Mouse (Mus musculus) inflammation-experienced regulatory T-cells, adult 16 weeks (primary cell): ENCODE data around the gene Mtr. TPM values are rescaled to one million over a fixed set of nuclear protein-coding genes. Genes with fewer than 3 reads are reported as not detected.

Experiments used
- polyA plus RNA-seq: library from polyadenylated mRNA; unstranded; fragments of 100-300 nt; shearing (Covaris generic); gene quantifications from one replicate; pipeline ENCODE4 v1.2.1, GENCODE M21; 2017

Gene Mtr
- 38.9 TPM for polyA plus RNA-seq

DNA sequence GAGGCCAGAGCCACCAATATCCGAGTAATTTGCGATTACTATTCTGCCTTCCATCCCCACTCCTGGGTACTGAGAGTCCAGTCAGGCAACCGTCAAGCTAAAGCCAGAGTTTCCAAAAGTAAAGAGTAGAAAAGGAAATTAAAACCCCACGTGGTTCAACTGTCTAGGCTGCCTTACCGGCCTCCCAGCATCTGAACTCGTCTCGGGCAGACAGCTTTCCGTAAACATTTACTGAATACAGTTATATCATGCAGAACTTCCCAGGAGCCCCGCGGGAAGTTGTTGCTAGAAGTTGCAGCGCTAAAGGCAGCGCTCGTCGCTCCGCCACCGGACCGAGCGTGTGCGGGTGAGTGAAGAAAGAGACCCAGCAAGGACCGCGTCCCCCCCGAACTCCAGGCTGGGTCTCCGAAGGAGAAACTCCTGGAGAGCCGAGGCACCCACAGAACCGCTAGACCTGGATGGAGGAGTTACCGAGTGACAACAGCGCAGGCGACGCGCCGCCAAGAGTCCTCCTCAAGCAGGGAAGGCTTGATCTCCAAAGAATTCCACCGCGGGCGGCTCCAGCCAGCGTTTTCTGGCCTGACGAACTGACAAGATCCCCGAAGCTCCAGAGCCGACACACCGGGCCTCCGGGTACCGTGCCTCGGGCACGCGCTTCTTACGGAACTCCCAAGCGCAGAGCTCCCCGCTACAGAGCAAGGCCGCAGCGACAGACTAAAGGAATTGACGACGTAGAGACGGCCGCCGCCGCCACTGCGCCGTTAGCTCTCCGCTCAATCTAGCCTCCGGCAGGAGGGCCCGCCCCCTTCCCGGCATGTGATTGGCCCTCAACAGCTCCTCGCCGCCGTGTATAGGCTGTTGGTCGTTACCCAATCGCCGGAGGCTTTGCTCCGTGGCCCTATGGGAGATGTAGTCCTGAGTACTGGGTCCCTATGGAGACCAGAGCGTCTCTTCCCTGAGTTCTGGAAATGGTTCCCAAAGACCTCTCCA is at the start of gene Mtr:
Gene Mtr, minus strand, starts transcription at position 723 of the 990 bp plus-strand sequence.

Other genes with a start within 250 kb of the Mtr start
- gene Ryr2, start 151.2 kb downstream of the Mtr start, polyA plus RNA-seq = 1.0 TPM
- 10.5 TPM for gene Actn2, start 82.6 kb upstream of the Mtr start, polyA plus RNA-seq
- gene Heatr1, start 136.9 kb upstream of the Mtr start, polyA plus RNA-seq = 77.2 TPM
- 97.7 TPM for gene Lgals8, start 206.8 kb upstream of the Mtr start, polyA plus RNA-seq